Mouse (Mus musculus) G1E (cell line): ENCODE measurements around the gene Rgcc.

Experiments
- CTCF ChIP-seq: IDR thresholded peaks from 2 replicates; pipeline ENCODE4 v1.5.1; 2012; ENCODE audit warnings: low read depth, low read length, inconsistent platforms, mixed read lengths
- GATA2 ChIP-seq: IDR thresholded peaks from 2 replicates; pipeline ENCODE4 v1.6.1; 2012; ENCODE audit warnings: low read depth, low read length, inconsistent platforms, borderline replicate concordance

GRCm38 (mm10) chr14:79242386-79242720 lies 59.1 kb downstream of the Rgcc start:
- TF ChIP-seq CTCF = no peak
- no peak for TF ChIP-seq GATA2
